Mouse (Mus musculus) stomach, postnatal 0 days (tissue): Measurements from ENCODE around the gene Abcc1. TPM values are rescaled to one million over a fixed set of nuclear protein-coding genes. Genes with fewer than 3 reads are reported as not detected.

Experiments used
- ATAC-seq: fragments of 200-750 bp; cut with Nextera tagmentation; 2 replicates; pipeline ENCODE4 v1.8.0; 2017; ENCODE audit not compliant: low FRiP score, low TSS enrichment
- DNase-seq: peaks from one replicate; pipeline ENCODE4 v3.0.0-alpha.2; 2016; ENCODE audit warnings: low spot score
- H3K27ac ChIP-seq: fragments of 300-500 bp; sonication (generic); replicated peaks from 2 replicates; pipeline ENCODE4 v1.5.1; 2014; ENCODE audit warnings: mild to moderate bottlenecking, control low read depth
- H3K27me3 ChIP-seq: fragments of 300-500 bp; sonication (generic); 2 replicates; pipeline ENCODE4 v1.6.1; 2014; ENCODE audit warnings: low read length; ENCODE audit not compliant: control insufficient read depth, insufficient read depth
- H3K36me3 ChIP-seq: fragments of 300-500 bp; sonication (generic); 2 replicates; pipeline ENCODE4 v1.6.1; 2014; ENCODE audit warnings: low read length, mixed read lengths; ENCODE audit not compliant: control insufficient read depth, insufficient read depth
- H3K4me1 ChIP-seq: fragments of 300-500 bp; sonication (generic); replicated peaks from 2 replicates; pipeline ENCODE4 v1.6.1; 2014; ENCODE audit warnings: antibody characterized with exemption; ENCODE audit not compliant: control insufficient read depth, insufficient read depth
- H3K4me2 ChIP-seq: fragments of 300-500 bp; sonication (generic); replicated peaks from 2 replicates; pipeline ENCODE4 v1.6.1; 2014; ENCODE audit warnings: low read depth, mild to moderate bottlenecking, control low read depth, moderate library complexity
- H3K4me3 ChIP-seq: fragments of 300-500 bp; sonication (generic); 2 replicates; pipeline ENCODE4 v1.5.1; 2014; ENCODE audit warnings: low read depth, low read length, control low read depth
- H3K9ac ChIP-seq: fragments of 300-500 bp; sonication (generic); 2 replicates; pipeline ENCODE4 v1.6.1; 2014; ENCODE audit warnings: mild to moderate bottlenecking, low read length, control low read depth, mixed read lengths
- H3K9me3 ChIP-seq: fragments of 300-500 bp; sonication (generic); 2 replicates; pipeline ENCODE4 v1.6.1; 2016; ENCODE audit warnings: low read length; ENCODE audit not compliant: control insufficient read depth
- CTCF ChIP-seq: IDR thresholded peaks from 2 replicates; pipeline ENCODE4 v1.5.1; 2016; ENCODE audit warnings: antibody characterized with exemption, low read depth, mild to moderate bottlenecking, moderate library complexity
- EP300 ChIP-seq: optimal IDR thresholded peaks from 2 replicates; pipeline ENCODE3; 2016; ENCODE audit warnings: antibody characterized with exemption
- WGBS: fragments of 180-500 bp; shearing (Covaris S2); extraction: QIAGEN DNeasy Blood & Tissue Kit; methylation state at CpG from one replicate; pipeline ENCODE4 v1.1.7; 2014; 5-methylcytosine and 5-hydroxymethylcytosine counted together
- polyA plus RNA-seq: library from polyadenylated mRNA; unstranded; fragments of >200 nt; fragmentation: Nextera tagmentation; extraction: Ambion mirVana; gene quantifications from 2 replicates; pipeline ENCODE4 v1.2.1, GENCODE M21; 2015

The Abcc1 gene
- polyA plus RNA-seq, 1 experiment from 2014 or later: 7.0 TPM

DNA sequence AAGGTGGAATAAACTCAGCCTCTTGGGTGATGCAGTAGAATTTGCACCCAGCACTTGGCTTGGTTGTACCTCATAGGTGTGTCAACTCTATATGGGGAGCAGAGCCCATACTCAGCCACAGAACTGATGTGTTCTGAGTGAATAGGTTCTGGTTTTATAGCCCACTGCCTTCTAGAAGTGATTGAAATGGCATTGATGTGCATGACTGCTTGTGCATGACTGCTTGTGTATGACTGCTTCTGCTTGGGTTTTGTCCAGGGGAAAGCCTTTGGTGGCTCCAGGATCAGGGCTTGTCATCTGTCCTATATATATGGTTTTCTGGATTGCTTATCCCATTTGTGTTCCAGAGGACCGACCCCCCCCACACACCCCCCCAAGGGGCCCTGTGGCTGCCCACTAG lies 74.2 kb downstream of the Abcc1 start:
- H3K27me3 ChIP-seq: no peaks in the 10 kb centered on the region
- no peak overlapping the region for H3K4me3 ChIP-seq
- ATAC-seq (no peak), DNase-seq (no peak)
- no peak overlapping the region for H3K27ac ChIP-seq
- H3K4me2 ChIP-seq: no peak overlapping the region
- peaks cover 2% of the 10 kb centered on the region; the same call in 1 of the 2 replicates for H3K36me3 ChIP-seq
- no peak overlapping the region for H3K9ac ChIP-seq
- no peaks in the 10 kb centered on the region for H3K4me1 ChIP-seq
- 100% methylated on average over 1 of the region's 1 CpGs for WGBS
- H3K9me3 ChIP-seq: no peaks in the 10 kb centered on the region
- TF ChIP-seq EP300 (no peak), CTCF (no peak)

DNA sequence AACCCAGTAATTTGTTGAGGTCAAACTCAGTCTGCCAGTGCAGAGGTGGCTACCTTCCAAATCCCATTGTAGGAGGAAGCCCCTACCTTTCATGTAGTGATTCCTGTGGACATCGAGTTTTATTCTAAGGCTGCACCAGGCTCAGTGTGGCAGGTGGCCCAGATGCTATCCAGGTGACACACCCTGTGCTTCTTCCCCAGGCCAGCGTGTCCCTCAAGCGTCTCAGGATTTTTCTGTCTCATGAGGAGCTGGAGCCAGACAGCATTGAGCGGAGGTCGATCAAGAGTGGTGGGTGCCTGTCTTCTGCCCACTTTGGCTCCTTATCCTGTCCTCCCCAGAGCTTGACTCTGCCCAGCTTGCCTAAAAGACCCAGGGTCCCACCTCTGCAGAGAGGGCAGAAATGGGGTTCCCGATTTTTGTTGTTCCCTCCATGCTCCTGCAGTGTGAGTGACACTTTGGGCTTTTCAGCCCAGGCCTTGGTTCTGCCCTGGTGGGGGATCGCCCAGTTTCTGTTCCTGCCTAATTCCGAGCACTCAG lies 76.2 kb downstream of the Abcc1 start:
- Histone ChIP-seq H3K36me3 (peaks cover 2% of the 10 kb centered on the region; the same call in 1 of the 2 replicates), H3K27me3 (no peaks in the 10 kb centered on the region), H3K9ac (no peak overlapping the region), H3K9me3 (no peaks in the 10 kb centered on the region), H3K4me2 (no peak overlapping the region), H3K4me1 (no peaks in the 10 kb centered on the region), H3K4me3 (no peak overlapping the region), H3K27ac (no peak overlapping the region)
- no peak for DNase-seq
- no peak for ATAC-seq
- WGBS: 92% methylated on average over 8 of the region's 8 CpGs
- no peak for TF ChIP-seq EP300
- TF ChIP-seq CTCF: no peak

DNA sequence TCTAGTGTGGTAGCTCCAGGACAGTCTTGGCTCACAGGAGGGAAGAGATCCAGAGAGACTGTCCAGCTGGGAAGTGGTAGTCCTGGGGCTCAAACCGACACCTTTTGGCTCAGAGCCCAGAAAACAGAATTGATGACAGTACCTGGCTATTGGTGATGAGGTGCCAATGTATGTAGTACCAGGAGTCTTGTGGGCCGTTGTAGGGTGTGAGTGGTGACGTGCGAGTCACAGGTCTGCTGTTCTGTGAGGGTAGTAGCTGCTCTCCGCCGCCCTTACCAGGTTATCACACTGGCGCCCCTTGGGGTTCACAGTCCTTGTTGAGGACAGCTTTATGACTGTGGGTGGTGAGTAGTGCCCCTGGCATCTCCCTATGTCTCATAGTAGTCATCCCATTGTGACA lies 77.2 kb downstream of the Abcc1 start:
- H3K4me2 ChIP-seq: no peak overlapping the region
- H3K4me1 ChIP-seq: no peaks in the 10 kb centered on the region
- no peak for ATAC-seq
- H3K9ac ChIP-seq: no peak overlapping the region
- 89% methylated on average over 7 of the region's 7 CpGs for WGBS
- DNase-seq: no peak
- no peak for TF ChIP-seq CTCF
- TF ChIP-seq EP300: no peak
- no peaks in the 10 kb centered on the region for H3K27me3 ChIP-seq
- peaks cover 2% of the 10 kb centered on the region; the same call in 1 of the 2 replicates for H3K36me3 ChIP-seq
- H3K27ac ChIP-seq: no peak overlapping the region
- no peaks in the 10 kb centered on the region for H3K9me3 ChIP-seq
- H3K4me3 ChIP-seq: no peak overlapping the region

DNA sequence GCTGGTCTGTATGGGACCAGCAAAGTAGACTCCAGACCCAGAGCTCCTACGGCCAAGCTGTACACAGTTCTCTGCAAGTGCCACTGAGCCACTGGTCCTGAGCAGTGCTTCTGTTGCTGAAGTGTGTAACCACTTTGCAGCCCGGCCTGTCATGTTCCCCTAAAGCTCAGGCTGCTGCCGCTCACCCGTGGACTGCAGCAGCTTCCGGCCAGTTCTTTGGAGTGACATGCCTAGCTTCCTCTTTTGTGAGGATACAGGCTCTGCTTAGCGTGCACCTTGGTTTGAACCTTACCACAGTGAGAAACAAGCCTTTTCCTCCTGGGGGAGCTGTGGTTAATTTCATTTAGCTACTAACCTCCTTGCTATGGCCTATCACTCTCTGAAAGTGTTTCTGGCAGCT lies 77.7 kb downstream of the Abcc1 start:
- Histone ChIP-seq H3K4me2 (no peak overlapping the region), H3K9me3 (no peaks in the 10 kb centered on the region), H3K4me1 (no peaks in the 10 kb centered on the region), H3K4me3 (no peak overlapping the region), H3K36me3 (peaks cover 2% of the 10 kb centered on the region; the same call in 1 of the 2 replicates), H3K9ac (no peak overlapping the region), H3K27me3 (no peaks in the 10 kb centered on the region), H3K27ac (no peak overlapping the region)
- TF ChIP-seq EP300 (no peak), CTCF (no peak)
- ATAC-seq: no peak
- 88% methylated on average over 6 of the region's 6 CpGs for WGBS
- no peak for DNase-seq

DNA sequence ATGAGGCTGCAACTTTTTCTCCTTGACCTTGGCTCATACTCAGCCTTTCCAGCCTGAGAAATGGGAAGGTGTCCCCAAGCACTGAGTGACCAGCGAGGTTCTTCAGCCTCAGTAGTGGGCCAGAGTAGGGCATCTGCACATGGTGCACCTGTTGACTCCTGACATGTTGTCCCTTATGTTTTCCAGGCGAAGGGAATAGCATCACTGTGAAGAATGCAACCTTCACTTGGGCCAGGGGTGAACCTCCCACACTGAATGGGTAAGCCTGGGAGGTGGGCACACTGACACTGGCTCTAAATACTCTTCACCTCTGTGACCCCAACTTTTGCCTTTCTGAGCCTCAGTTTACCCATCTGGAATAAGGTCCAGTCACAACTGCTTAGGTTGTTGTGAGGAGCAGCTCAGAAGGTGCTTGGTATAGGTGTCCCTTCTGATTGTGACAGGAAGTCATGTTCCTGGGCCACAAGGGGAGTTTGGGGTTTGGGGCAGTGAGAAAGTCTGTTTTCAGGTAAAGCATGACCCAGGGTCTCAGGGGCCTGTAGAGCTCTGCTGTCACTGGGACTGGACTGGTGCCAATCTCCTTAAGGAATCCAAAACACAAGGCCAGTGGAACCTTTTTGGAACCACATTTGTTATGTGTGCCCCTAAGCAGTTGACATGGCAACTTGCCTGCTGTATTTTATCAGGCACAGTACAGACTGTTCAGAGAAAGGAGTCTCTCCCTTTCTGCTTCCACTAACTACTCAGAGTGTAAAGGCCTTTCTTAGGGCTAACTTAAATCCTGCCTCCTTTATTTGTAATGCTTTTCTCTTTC lies 78.7 kb downstream of the Abcc1 start:
- H3K36me3 ChIP-seq: peaks cover 2% of the 10 kb centered on the region; the same call in 1 of the 2 replicates
- no peak overlapping the region for H3K27ac ChIP-seq
- WGBS: 97% methylated on average over 2 of the region's 2 CpGs
- H3K4me2 ChIP-seq: no peak overlapping the region
- H3K9me3 ChIP-seq: no peaks in the 10 kb centered on the region
- H3K9ac ChIP-seq: no peak overlapping the region
- no peaks in the 10 kb centered on the region for H3K27me3 ChIP-seq
- ATAC-seq (no peak), DNase-seq (no peak)
- no peaks in the 10 kb centered on the region for H3K4me1 ChIP-seq
- H3K4me3 ChIP-seq: no peak overlapping the region
- TF ChIP-seq CTCF (no peak), EP300 (no peak)
